Mouse (Mus musculus) intestine, postnatal 0 days (tissue): ENCODE measurements at regions not wholly inside any gene's neighbourhood (a gene's known extent, or its start where the extent isn't known, plus 50 kb on each side); places are given as distances from the start of the nearest gene placed in this dataset.

Experiments used
- ATAC-seq: fragments of 200-750 bp; cut with Nextera tagmentation; 2 replicates; pipeline ENCODE4 v1.8.0; 2017; ENCODE audit warnings: mild to moderate bottlenecking, moderate TSS enrichment, moderate library complexity
- H3K27ac ChIP-seq: fragments of 300-500 bp; sonication (generic); 2 replicates; pipeline ENCODE4 v1.5.1; 2014; ENCODE audit warnings: mild to moderate bottlenecking, low read depth, low read length, moderate library complexity
- H3K27me3 ChIP-seq: fragments of 300-500 bp; sonication (generic); replicated peaks from 2 replicates; pipeline ENCODE4 v1.6.1; 2014; ENCODE audit warnings: low read length, mixed read lengths; ENCODE audit not compliant: control insufficient read depth, insufficient read depth
- H3K36me3 ChIP-seq: fragments of 300-500 bp; sonication (generic); 2 replicates; pipeline ENCODE4 v1.6.1; 2014; ENCODE audit warnings: mild to moderate bottlenecking, moderate library complexity; ENCODE audit not compliant: control insufficient read depth, insufficient read depth
- H3K4me1 ChIP-seq: fragments of 300-500 bp; sonication (generic); replicated peaks from 2 replicates; pipeline ENCODE4 v1.6.1; 2014; ENCODE audit warnings: antibody characterized with exemption, low read length, mixed read lengths; ENCODE audit not compliant: control insufficient read depth, insufficient read depth
- H3K4me2 ChIP-seq: fragments of 300-500 bp; sonication (generic); replicated peaks from 2 replicates; pipeline ENCODE4 v1.6.1; 2014; ENCODE audit warnings: low read depth, mild to moderate bottlenecking, moderate library complexity
- H3K4me3 ChIP-seq: fragments of 300-500 bp; sonication (generic); 2 replicates; pipeline ENCODE4 v1.5.1; 2014; ENCODE audit warnings: low read depth, low read length
- H3K9ac ChIP-seq: fragments of 300-500 bp; sonication (generic); 2 replicates; pipeline ENCODE4 v1.6.1; 2014; ENCODE audit warnings: mild to moderate bottlenecking, low read depth, low read length
- H3K9me3 ChIP-seq: fragments of 300-500 bp; sonication (generic); 2 replicates; pipeline ENCODE4 v1.6.1; 2016; ENCODE audit warnings: mixed run types; ENCODE audit not compliant: control insufficient read depth
- CTCF ChIP-seq: sonication (generic); IDR thresholded peaks from 2 replicates; pipeline ENCODE4 v1.5.1; 2016; ENCODE audit warnings: low read depth, mild to moderate bottlenecking, control low read depth, antibody characterized with exemption, moderate library complexity
- whole genome bisulfite sequencing: fragments of 180-500 bp; shearing (Covaris S2); extraction: QIAGEN DNeasy Blood & Tissue Kit; methylation state at CpG from one replicate; pipeline ENCODE4 v1.1.7; 2014; 5-methylcytosine and 5-hydroxymethylcytosine counted together

DNA sequence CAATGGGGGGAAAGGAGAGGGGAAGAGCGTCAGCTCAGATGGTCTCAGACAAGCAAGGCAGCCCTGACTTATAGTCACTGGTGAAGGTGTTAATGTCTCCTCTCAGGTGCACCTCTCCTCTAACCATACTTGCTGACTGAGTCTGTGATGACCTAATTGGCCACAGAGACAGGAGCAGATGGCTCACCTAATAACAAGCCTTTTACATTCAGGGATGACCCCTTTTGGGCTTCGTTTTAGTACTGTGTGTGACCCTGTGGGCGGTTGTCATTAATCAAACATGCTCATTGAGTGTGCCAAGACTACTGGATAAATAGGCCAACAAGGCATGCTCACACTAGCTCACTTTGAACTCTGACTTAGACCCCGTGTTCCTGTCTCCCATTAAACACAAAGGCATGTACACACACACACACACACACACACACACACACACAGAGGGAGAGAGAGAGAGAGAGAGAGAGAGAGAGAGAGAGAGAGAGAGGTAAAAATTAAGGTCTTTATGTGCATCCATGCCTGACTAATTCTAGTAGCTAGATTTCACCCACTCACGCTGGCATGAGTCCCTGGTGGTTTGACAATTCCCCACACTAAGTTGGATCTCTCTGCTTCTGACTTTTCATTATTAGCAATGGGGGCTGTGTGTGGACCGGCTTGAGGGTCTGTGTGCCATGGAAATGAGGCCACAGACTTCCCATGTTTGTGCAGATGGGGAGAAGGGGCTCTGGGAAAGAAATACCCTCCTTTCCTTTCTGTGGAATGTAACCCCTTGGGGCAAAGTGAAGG, 332.1 kb downstream of the 1500009L16Rik start:
- ATAC-seq = no peak
- WGBS = 66% methylated on average over 6 of the region's 6 CpGs
- H3K9ac ChIP-seq = no peak overlapping the region

DNA sequence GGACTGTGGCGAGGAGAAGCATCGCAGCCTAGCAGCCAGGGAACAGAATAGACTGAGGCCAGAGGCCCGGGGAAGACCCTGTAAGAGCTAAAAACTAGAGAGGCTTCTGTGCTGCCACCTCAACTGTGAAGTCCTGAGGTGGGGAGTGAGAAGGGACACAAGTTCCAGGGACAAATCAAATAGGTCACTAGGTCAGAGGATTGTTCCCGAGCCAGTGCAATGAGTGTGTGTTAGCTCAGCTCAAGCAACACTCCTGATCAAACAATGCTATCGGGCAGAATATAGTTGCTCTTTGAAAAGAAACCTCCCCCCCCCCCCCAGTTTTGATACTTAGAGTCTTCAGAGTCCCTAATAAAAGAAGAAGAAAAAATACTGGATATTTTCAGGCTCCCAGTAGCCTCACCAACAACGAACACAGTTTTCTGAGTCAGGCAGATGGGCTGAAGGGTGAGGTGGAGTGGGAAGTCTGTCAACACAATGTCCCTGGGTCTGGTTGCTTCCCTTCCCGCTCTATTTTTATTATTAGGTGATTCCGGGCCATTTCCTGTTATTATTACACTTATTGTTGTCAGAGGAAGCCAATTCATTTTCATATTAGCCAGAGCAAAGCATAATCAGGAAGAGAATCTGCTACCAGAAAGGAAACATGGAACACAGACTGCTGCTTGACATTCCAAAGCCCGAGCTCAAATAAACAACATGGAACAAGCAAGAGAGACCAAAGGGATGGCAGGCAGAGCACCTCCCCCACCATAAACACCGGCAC, 332.9 kb downstream of the 1500009L16Rik start:
- Histone ChIP-seq H3K27ac (no peak overlapping the region), H3K4me2 (no peak overlapping the region), H3K27me3 (no peaks in the 10 kb centered on the region), H3K36me3 (no peaks in the 10 kb centered on the region), H3K4me1 (no peaks in the 10 kb centered on the region; the same call in 1 of the 2 replicates), H3K9me3 (no peaks in the 10 kb centered on the region), H3K4me3 (no peak overlapping the region), H3K9ac (no peak overlapping the region)
- no peak for ATAC-seq
- WGBS = 44% methylated on average over 10 of the region's 10 CpGs
- no peak for TF ChIP-seq CTCF

More for the DNA sequence above, 332.1 kb downstream of the 1500009L16Rik start:
- Histone ChIP-seq H3K36me3 (no peaks in the 10 kb centered on the region), H3K27ac (no peak overlapping the region), H3K9me3 (no peaks in the 10 kb centered on the region), H3K27me3 (no peaks in the 10 kb centered on the region), H3K4me3 (no peak overlapping the region), H3K4me2 (no peak overlapping the region), H3K4me1 (no peaks in the 10 kb centered on the region; the same call in 1 of the 2 replicates)
- TF ChIP-seq CTCF = no peak

DNA sequence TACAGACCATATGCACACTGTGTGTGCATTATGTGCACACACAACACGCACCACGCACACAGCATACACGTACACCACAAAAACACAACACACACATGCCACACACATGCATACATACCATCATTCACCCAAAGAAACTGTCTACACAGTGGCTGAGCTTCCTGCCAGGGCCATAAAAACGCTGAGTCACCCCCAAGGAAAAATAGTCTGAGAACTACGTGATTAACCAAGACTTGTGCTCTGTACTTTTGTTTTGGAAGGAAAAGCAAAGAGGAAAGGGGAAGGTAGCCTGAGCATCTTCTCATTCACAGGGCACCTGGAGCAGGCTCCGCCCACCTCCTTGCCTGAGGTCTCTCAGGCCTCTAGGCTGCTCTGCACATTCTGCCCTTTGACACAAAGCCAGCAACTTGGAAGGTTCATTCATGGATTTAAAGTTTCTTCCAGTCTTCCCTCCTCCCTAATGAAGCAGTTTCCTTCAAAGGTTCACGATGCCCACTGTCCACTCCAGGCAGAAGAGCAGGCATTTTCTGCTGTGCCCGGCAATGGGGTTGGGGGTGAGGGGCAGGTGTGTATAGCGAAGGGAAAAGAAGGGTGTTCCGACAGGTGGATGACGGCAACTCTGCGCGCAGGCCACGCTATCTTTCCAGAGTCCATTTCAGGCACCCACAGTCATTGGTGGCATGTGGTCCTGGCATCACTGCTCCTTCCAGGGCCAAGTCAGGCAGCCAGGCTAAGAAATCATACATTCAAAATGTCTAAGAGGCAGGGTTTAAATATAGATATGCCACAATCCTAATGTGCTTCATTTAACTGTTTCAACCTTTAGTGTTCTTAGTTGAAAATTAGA, 333.9 kb downstream of the 1500009L16Rik start:
- 79% methylated on average over 14 of the region's 14 CpGs for WGBS
- no peaks in the 10 kb centered on the region for H3K27me3 ChIP-seq
- no peak for ATAC-seq
- H3K4me1 ChIP-seq = no peaks in the 10 kb centered on the region; the same call in 1 of the 2 replicates
- no peak overlapping the region for H3K27ac ChIP-seq
- H3K9me3 ChIP-seq = no peaks in the 10 kb centered on the region
- no peak overlapping the region for H3K4me2 ChIP-seq
- H3K4me3 ChIP-seq = no peak overlapping the region
- no peaks in the 10 kb centered on the region for H3K36me3 ChIP-seq
- H3K9ac ChIP-seq = no peak overlapping the region
- no peak for TF ChIP-seq CTCF

DNA sequence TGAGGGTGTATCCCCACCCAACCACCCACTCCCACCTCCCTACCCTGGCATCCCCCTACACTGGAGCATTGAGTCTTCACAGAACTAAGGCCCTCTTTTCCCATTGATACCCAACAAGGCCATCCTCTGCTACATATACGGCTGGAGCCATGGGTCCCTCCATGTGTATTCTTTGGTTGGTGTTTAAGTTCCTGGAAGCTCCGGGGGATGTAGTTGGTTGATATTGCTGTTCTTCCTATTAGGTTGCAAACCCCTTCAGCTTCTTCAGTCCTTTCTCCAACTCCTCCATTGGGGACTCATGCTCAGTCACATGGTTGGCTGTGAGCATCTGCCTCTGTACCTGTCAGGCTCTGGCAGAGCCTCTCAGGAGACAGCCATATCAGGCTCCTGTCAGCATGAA, 335.6 kb downstream of the 1500009L16Rik start:
- H3K4me2 ChIP-seq = no peak overlapping the region
- no peak overlapping the region for H3K9ac ChIP-seq
- ATAC-seq = no peak
- WGBS = 93% methylated on average over 2 of the region's 2 CpGs
- H3K4me3 ChIP-seq = no peak overlapping the region
- no peaks in the 10 kb centered on the region; the same call in 1 of the 2 replicates for H3K4me1 ChIP-seq
- H3K27me3 ChIP-seq = no peaks in the 10 kb centered on the region
- TF ChIP-seq CTCF = no peak
- no peaks in the 10 kb centered on the region for H3K36me3 ChIP-seq
- no peak overlapping the region for H3K27ac ChIP-seq
- no peaks in the 10 kb centered on the region for H3K9me3 ChIP-seq

DNA sequence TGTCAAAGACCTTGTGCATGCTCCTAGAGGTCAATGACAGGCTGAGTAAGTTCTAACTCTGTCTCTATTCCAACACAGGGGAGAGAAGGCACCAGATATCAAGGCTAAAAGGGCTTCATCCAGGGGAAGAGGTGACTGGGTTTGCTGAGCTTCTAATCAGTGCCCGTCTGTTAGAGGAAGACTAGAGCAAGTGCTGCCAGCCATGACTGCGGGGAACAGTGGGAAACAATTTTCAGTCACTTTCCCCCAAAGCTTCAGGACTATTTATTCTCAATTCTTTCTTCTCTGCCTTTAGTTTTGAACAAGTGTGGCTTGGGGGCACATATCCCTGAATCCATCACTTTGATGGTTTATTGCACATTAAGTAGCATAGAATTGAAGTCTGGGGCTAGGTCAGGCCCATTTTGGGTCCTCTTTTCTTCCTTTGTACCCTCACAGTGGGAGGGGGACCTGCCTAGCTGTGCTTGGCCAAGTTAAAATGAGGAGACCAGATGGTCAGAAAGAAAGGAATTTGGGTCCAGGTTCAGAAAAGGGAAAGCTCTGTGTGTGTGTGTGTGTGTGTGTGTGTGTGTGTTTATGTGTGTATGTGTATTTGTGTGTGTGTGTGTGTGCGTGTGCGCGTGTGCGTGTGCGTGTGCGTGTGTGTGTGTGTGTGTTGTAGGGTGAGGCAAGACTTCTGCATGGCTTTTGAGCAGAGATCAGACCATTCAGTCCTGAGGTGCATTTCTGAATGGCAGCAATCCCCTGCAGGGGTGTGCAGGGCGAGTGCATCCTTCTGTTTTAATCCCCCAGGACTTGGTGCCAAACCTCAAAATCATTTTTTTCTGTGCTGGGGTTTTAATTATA, 337.2 kb downstream of the 1500009L16Rik start:
- Histone ChIP-seq H3K9ac (no peak overlapping the region), H3K27me3 (no peaks in the 10 kb centered on the region), H3K4me3 (no peak overlapping the region), H3K9me3 (no peaks in the 10 kb centered on the region), H3K4me1 (no peaks in the 10 kb centered on the region; the same call in 1 of the 2 replicates), H3K27ac (no peak overlapping the region), H3K4me2 (no peak overlapping the region), H3K36me3 (no peaks in the 10 kb centered on the region)
- WGBS = 90% methylated on average over 9 of the region's 9 CpGs
- no peak for ATAC-seq
- TF ChIP-seq CTCF = no peak
